Mouse (Mus musculus) thymus, adult 2 months (tissue): ENCODE data around the gene Gemin5. TPM values are rescaled to one million over a fixed set of nuclear protein-coding genes. Genes with fewer than 3 reads are reported as not detected.
A peak's percentile ranks its signal among the peaks of the same experiment; 100 is the strongest.

ENCODE experiments used
- DNase-seq: peaks from one replicate; pipeline ENCODE4 v3.0.0; 2021
- H3K27ac ChIP-seq: fragments of 200-500 bp; 2 replicates; pipeline ENCODE4 v1.5.1; 2012; ENCODE audit warnings: low read length, control low read depth; ENCODE audit not compliant: control insufficient read depth, insufficient read depth
- H3K27me3 ChIP-seq: fragments of 200-500 bp; 2 replicates; pipeline ENCODE4 v1.6.1; 2012; ENCODE audit warnings: mild to moderate bottlenecking, low read length, moderate library complexity, mixed read lengths; ENCODE audit not compliant: control insufficient read depth, insufficient read depth
- H3K36me3 ChIP-seq: fragments of 200-500 bp; 2 replicates; pipeline ENCODE4 v1.6.1; 2012; ENCODE audit warnings: mild to moderate bottlenecking, low read length, moderate library complexity; ENCODE audit not compliant: control insufficient read depth, insufficient read depth
- H3K4me1 ChIP-seq: fragments of 200-500 bp; replicated peaks from 2 replicates; pipeline ENCODE4 v1.6.1; 2012; ENCODE audit warnings: low read length; ENCODE audit not compliant: control insufficient read depth, insufficient read depth
- H3K4me3 ChIP-seq: fragments of 200-500 bp; 2 replicates; pipeline ENCODE4 v1.5.1; 2012; ENCODE audit warnings: mild to moderate bottlenecking, low read length, control low read depth, moderate library complexity; ENCODE audit not compliant: control insufficient read depth, insufficient read depth
- CTCF ChIP-seq: fragments of 200-500 bp; IDR thresholded peaks from 2 replicates; pipeline ENCODE4 v1.5.1; 2012; ENCODE audit warnings: mild to moderate bottlenecking, control low read depth, low read length, moderate library complexity, borderline replicate concordance; ENCODE audit not compliant: control insufficient read depth, poor library complexity, insufficient read depth; ENCODE audit errors: extremely low read depth
- POLR2A ChIP-seq: fragments of 200-500 bp; IDR thresholded peaks from 2 replicates; pipeline ENCODE4 v1.6.1; 2012; ENCODE audit warnings: mild to moderate bottlenecking, low read length, control low read depth, moderate library complexity; ENCODE audit not compliant: control insufficient read depth, poor library complexity, insufficient read depth; ENCODE audit errors: extremely low read depth
- WGBS: fragments of 180-500 bp; shearing (Covaris S2); methylation state at CpG from one replicate; pipeline ENCODE4 v1.1.7; 2018; 5-methylcytosine and 5-hydroxymethylcytosine counted together
- polyA plus RNA-seq: library from polyadenylated mRNA; depleted of rRNA; stranded (reverse); fragments of >200 nt; gene quantifications from 2 replicates; pipeline ENCODE4 v1.2.3, GENCODE M21; 2012

The Gemin5 gene
- polyA plus RNA-seq, 1 experiment: 20.4 TPM

DNA sequence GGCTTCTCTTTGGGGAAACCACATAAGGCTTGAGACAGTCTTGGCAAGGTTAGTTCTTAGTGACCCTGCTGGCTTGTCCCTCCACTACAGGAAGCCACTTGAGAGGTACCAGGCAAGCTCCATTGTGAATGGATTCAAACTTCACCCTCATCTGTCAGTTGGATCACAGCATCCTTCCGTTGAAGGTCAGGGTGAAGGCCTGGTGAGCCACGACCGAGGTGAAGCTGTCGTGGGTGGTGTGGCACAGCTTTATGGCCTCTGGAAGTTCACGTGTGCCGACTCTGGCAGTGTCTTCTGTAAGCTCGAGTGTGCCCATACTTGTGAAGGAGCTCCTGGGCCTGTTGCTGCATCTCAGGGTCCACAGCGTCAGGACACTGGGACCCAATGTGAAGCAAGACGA is 47.0 kb downstream of the Gemin5 start:
- Histone ChIP-seq H3K4me3 (no peak overlapping the region), H3K4me1 (no peaks in the 10 kb centered on the region; the same call in 1 of the 2 replicates), H3K36me3 (peaks cover 84% of the 10 kb centered on the region), H3K27me3 (no peaks in the 10 kb centered on the region), H3K27ac (no peak overlapping the region)
- 93% methylated on average over 9 of the region's 9 CpGs for WGBS
- DNase-seq: no peak
- TF ChIP-seq POLR2A: no peak
- TF ChIP-seq CTCF: no peak

GRCm38 (mm10) chr11:58120655-58121054 is 47.7 kb downstream of the Gemin5 start:
- WGBS: 94% methylated on average over 3 of the region's 3 CpGs
- no peaks in the 10 kb centered on the region for H3K27me3 ChIP-seq
- H3K4me1 ChIP-seq: no peaks in the 10 kb centered on the region; the same call in 1 of the 2 replicates
- no peak for DNase-seq
- H3K36me3 ChIP-seq: peaks cover 84% of the 10 kb centered on the region
- TF ChIP-seq CTCF: no peak
- no peak overlapping the region for H3K4me3 ChIP-seq
- H3K27ac ChIP-seq: no peak overlapping the region

DNA sequence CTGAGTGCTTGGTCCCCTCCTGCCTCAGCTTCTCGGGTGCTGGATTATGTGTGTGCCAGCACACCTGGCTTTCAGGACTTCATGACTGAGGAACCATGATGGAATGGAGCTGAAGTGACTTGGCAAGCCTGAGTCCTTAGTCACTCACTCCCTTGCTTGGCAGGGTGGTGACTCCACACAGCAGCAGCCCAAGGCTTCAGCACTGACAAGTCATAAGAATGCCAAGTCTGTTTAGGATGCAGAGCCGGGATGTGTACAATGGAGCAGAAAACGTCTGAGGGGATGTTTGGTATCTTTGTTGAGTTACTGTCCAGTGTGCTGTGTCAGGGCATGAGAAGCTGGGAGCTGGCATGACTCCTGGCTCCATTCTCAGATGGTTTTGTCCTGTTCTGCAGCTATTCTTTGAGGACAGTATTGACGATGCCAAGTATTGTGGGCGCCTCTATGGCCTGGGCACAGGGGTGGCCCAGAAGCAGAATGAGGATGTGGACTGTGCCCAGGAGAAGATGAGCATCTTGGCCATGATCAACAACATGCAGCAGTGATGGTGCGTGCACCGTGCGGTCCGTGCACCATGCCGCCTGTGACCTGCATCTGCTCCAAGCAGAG is 51.2 kb downstream of the Gemin5 start:
- H3K4me3 ChIP-seq: no peak overlapping the region
- peaks cover 94% of the 10 kb centered on the region for H3K36me3 ChIP-seq
- H3K27me3 ChIP-seq: no peaks in the 10 kb centered on the region
- no peak for DNase-seq
- H3K27ac ChIP-seq: no peak overlapping the region
- no peak for TF ChIP-seq CTCF
- no peak for TF ChIP-seq POLR2A
- no peaks in the 10 kb centered on the region; the same call in 1 of the 2 replicates for H3K4me1 ChIP-seq
- WGBS: 94% methylated on average over 10 of the region's 10 CpGs

GRCm38 (mm10) chr11:58116560-58116959 is 51.8 kb downstream of the Gemin5 start:
- 0% methylated on average over 1 of the region's 1 CpGs for WGBS
- no peak for DNase-seq
- Histone ChIP-seq H3K4me1 (no peaks in the 10 kb centered on the region; the same call in 1 of the 2 replicates), H3K4me3 (no peak overlapping the region), H3K27me3 (no peaks in the 10 kb centered on the region), H3K36me3 (peaks cover 94% of the 10 kb centered on the region), H3K27ac (no peak overlapping the region)
- no peak for TF ChIP-seq POLR2A
- TF ChIP-seq CTCF: no peak

GRCm38 (mm10) chr11:58107664-58108337 is 60.5 kb downstream of the Gemin5 start:
- Histone ChIP-seq H3K4me1 (peaks cover 13% of the 10 kb centered on the region), H3K36me3 (peaks cover 30% of the 10 kb centered on the region), H3K27ac (no peak overlapping the region), H3K27me3 (no peaks in the 10 kb centered on the region), H3K4me3 (no peak overlapping the region)
- TF ChIP-seq CTCF (no peak), POLR2A (no peak)
- WGBS: 82% methylated on average over 4 of the region's 4 CpGs
- DNase-seq: no peak

- Histone ChIP-seq H3K27ac (no peak overlapping the region), H3K36me3 (peaks cover 22% of the 10 kb centered on the region), H3K4me3 (no peak overlapping the region), H3K27me3 (no peaks in the 10 kb centered on the region), H3K4me1 (peaks cover 19% of the 10 kb centered on the region)
- no peak for DNase-seq
- 88% methylated on average over 3 of the region's 3 CpGs for WGBS
- TF ChIP-seq POLR2A: no peak
- no peak for TF ChIP-seq CTCF
These were observed 61.3 kb downstream of the Gemin5 start for GRCm38 (mm10) chr11:58107009-58107408.

DNA sequence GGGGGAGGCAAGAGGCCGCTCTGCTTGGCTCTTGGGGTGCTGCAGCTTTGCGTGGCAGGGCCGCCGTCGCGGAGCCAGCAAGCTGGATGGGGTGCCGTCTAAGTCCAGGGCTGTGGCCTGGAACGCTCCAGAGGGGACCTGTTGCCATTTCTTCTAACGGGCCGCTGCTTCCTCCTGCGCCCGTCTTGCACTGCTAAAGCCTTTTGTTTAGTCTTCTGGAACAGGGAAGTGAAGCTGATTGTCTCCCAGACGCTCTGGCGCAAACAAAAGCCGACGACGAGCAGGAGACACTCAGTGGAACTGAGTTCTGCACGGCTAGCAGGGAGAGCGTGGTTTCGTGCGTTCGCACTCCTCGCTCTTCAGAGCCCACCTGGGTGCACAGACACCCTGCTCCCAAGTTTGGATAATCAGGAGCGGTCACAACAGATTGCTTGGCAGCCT is 64.0 kb downstream of the Gemin5 start:
- no peaks in the 10 kb centered on the region for H3K27me3 ChIP-seq
- H3K36me3 ChIP-seq: no peaks in the 10 kb centered on the region; the same call in 1 of the 2 replicates
- H3K4me1 ChIP-seq: peaks cover 26% of the 10 kb centered on the region
- DNase-seq: peak; percentile 57
- TF ChIP-seq POLR2A: no peak
- no peak for TF ChIP-seq CTCF
- peak overlapping the region; percentile 74 for H3K4me3 ChIP-seq
- peak overlapping the region; percentile 59 for H3K27ac ChIP-seq
- WGBS: under 1% methylated on average over 24 of the region's 24 CpGs
